Comparison of ENCODE assay signal across 21 mouse cellular contexts in the genomic region with DNA sequence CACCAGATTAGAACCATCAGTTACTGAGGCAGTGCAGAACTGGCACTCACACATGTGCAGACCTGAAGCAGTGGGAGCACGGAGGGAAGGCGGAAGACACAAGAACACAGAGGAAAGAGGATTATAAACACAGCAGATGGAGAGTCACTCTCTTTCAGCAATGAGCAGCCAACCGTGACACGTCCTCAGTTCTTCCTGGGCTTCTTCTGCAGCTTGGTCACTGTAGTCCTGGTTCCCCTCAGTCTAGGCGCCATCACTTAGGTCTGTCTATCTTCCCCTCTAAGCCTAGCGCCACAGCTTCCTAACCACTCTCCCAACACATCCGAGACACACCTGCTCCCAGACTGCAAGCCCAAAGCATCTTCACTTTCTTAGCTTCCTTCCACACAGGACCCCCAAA. TPM values are rescaled to one million over a fixed set of nuclear protein-coding genes. Genes with fewer than 3 reads are reported as not detected.
DNase-seq lines count a peak whose midpoint lies in the region; ATAC-seq lines count a peak whose summit lies in the region.
"Had no signal": no experiment of that assay in that cellular context is flagged by ENCODE, and none has a peak within 500 bp of the region (broad histone marks: within the 10 kb centered on the region; RNA-seq: fewer than 3 reads in every experiment).

No protein-coding gene starts in this region.

- no peaks in the 10 kb centered on the region for H3K36me3 ChIP-seq in forebrain, embryonic 11.5 days (ENCODE audit: control insufficient read depth, insufficient read depth, low read length)
- H3K36me3 ChIP-seq in forebrain, embryonic 14.5 days (ENCODE audit: control insufficient read depth, insufficient read depth, low read length), result no peaks in the 10 kb centered on the region
- no peaks in the 10 kb centered on the region for H3K36me3 ChIP-seq in neural tube, embryonic 11.5 days (ENCODE audit: control insufficient read depth, insufficient read depth, low read length)
- H3K36me3 ChIP-seq in neural tube, embryonic 15.5 days, result no peaks in the 10 kb centered on the region
- H3K36me3 ChIP-seq: embryonic facial prominence, embryonic 15.5 days; hindbrain, embryonic 15.5 days; limb, embryonic 13.5 days had no signal

- no peaks in the 10 kb centered on the region for H3K9me3 ChIP-seq in forebrain, embryonic 11.5 days (ENCODE audit: control insufficient read depth, low read length)
- no peaks in the 10 kb centered on the region for H3K9me3 ChIP-seq in forebrain, embryonic 14.5 days (replicated peaks; ENCODE audit: control insufficient read depth, low read length)
- H3K9me3 ChIP-seq in neural tube, embryonic 11.5 days (ENCODE audit: control insufficient read depth, low read length), result no peaks in the 10 kb centered on the region
- H3K9me3 ChIP-seq in neural tube, embryonic 15.5 days (replicated peaks), result no peaks in the 10 kb centered on the region
- H3K9me3 ChIP-seq: embryonic facial prominence, embryonic 15.5 days; forebrain, embryonic 10.5 days; heart, embryonic 10.5 days; hindbrain, embryonic 15.5 days; limb, embryonic 13.5 days had no signal

- peaks cover 4% of the 10 kb centered on the region; the same call in 1 of the 2 replicates for H3K4me1 ChIP-seq in forebrain, embryonic 11.5 days (replicated peaks; ENCODE audit: control insufficient read depth, insufficient read depth, low read length)
- no peaks in the 10 kb centered on the region for H3K4me1 ChIP-seq in forebrain, embryonic 14.5 days (ENCODE audit: control insufficient read depth, insufficient read depth, low read length)
- H3K4me1 ChIP-seq in neural tube, embryonic 11.5 days (ENCODE audit: control insufficient read depth, insufficient read depth, low read length), result no peaks in the 10 kb centered on the region
- H3K4me1 ChIP-seq in neural tube, embryonic 15.5 days, result no peaks in the 10 kb centered on the region
- H3K4me1 ChIP-seq: embryonic facial prominence, embryonic 15.5 days; hindbrain, embryonic 15.5 days had no signal

- no peak overlapping the region for H3K27ac ChIP-seq in forebrain, embryonic 11.5 days (ENCODE audit: low read depth, low read length)
- H3K27ac ChIP-seq in forebrain, embryonic 14.5 days (ENCODE audit: low read depth, low read length), result no peak overlapping the region
- H3K27ac ChIP-seq in neural tube, embryonic 11.5 days (ENCODE audit: low read depth, low read length), result no peak overlapping the region
- H3K27ac ChIP-seq in neural tube, embryonic 15.5 days (replicated peaks), result no peak overlapping the region
- H3K27ac ChIP-seq: embryonic facial prominence, embryonic 15.5 days; forebrain, embryonic 10.5 days; heart, embryonic 10.5 days; hindbrain, embryonic 15.5 days; limb, embryonic 13.5 days; liver, embryonic 14.5 days had no signal

- WGBS in forebrain, embryonic 11.5 days, result 64% methylated on average over 7 of the region's 7 CpGs
- WGBS in forebrain, embryonic 14.5 days, result 54% methylated on average over 7 of the region's 7 CpGs
- 65% methylated on average over 7 of the region's 7 CpGs for WGBS in neural tube, embryonic 11.5 days
- 46% methylated on average over 7 of the region's 7 CpGs for WGBS in neural tube, embryonic 15.5 days

- no peak overlapping the region for H3K9ac ChIP-seq in forebrain, embryonic 11.5 days (ENCODE audit: low read length)
- no peak overlapping the region for H3K9ac ChIP-seq in forebrain, embryonic 14.5 days (ENCODE audit: low read length)
- H3K9ac ChIP-seq in neural tube, embryonic 11.5 days (ENCODE audit: low read length), result no peak overlapping the region
- no peak overlapping the region for H3K9ac ChIP-seq in neural tube, embryonic 15.5 days (replicated peaks)
- H3K9ac ChIP-seq: embryonic facial prominence, embryonic 15.5 days; hindbrain, embryonic 15.5 days; limb, embryonic 13.5 days; liver, embryonic 14.5 days had no signal

- H3K4me3 ChIP-seq in forebrain, embryonic 11.5 days (ENCODE audit: low read depth, low read length), result no peak overlapping the region
- H3K4me3 ChIP-seq in forebrain, embryonic 14.5 days (ENCODE audit: low read depth, low read length), result no peak overlapping the region
- H3K4me3 ChIP-seq in neural tube, embryonic 11.5 days (ENCODE audit: low read depth, low read length), result no peak overlapping the region
- no peak overlapping the region for H3K4me3 ChIP-seq in neural tube, embryonic 15.5 days (replicated peaks)
- H3K4me3 ChIP-seq: embryonic facial prominence, embryonic 15.5 days; forebrain, embryonic 10.5 days; heart, embryonic 10.5 days; hindbrain, embryonic 15.5 days; limb, embryonic 13.5 days had no signal

- 0 out of 2 replicates have a peak, but pooled peaks have one; percentile 42 for ATAC-seq in forebrain, embryonic 11.5 days (replicated peaks; ENCODE audit: low FRiP score)
- no peak for ATAC-seq in forebrain, embryonic 14.5 days
- ATAC-seq in neural tube, embryonic 11.5 days (ENCODE audit: insufficient read depth, low FRiP score, low TSS enrichment), result no peak
- no peak for ATAC-seq in neural tube, embryonic 15.5 days (ENCODE audit: low FRiP score)
- ATAC-seq: lung, postnatal 0 days had no signal

- DNase-seq in forebrain, embryonic 11.5 days (ENCODE audit: low spot score), result no peak
- no peak for DNase-seq in forebrain, embryonic 14.5 days (ENCODE audit: low spot score)
- peak; percentile 22 for DNase-seq in neural tube, embryonic 11.5 days (ENCODE audit: low spot score)
- peak; percentile 57 to 70 for DNase-seq in cerebellum, postnatal 36 days
- DNase-seq in frontal cortex, postnatal 10 days (ENCODE audit: low spot score in 2 of 2), result no peak
- DNase-seq in layer of hippocampus, postnatal 36 days, result no peak
- no peak for DNase-seq in lung, postnatal 4 days
- DNase-seq: adrenal gland, adult 8-10 months; gastrocnemius, postnatal 25 days; heart, postnatal 10 days; kidney, adult 8-10 months; kidney, postnatal 25 days; right cerebral cortex, postnatal 4 days had no signal

- no peaks in the 10 kb centered on the region for H3K27me3 ChIP-seq in forebrain, embryonic 11.5 days (ENCODE audit: control insufficient read depth, insufficient read depth, low read length)
- H3K27me3 ChIP-seq in forebrain, embryonic 14.5 days (replicated peaks; ENCODE audit: control insufficient read depth, insufficient read depth, low read length), result no peaks in the 10 kb centered on the region
- no peaks in the 10 kb centered on the region for H3K27me3 ChIP-seq in neural tube, embryonic 11.5 days (ENCODE audit: control insufficient read depth, insufficient read depth, low read length)
- H3K27me3 ChIP-seq in neural tube, embryonic 15.5 days (replicated peaks), result no peaks in the 10 kb centered on the region
- H3K27me3 ChIP-seq: embryonic facial prominence, embryonic 15.5 days; hindbrain, embryonic 15.5 days; limb, embryonic 13.5 days had no signal

- no peak overlapping the region for H3K4me2 ChIP-seq in forebrain, embryonic 11.5 days (ENCODE audit: low read depth, low read length, severe bottlenecking)
- H3K4me2 ChIP-seq in forebrain, embryonic 14.5 days (ENCODE audit: low read length), result no peak overlapping the region
- no peak overlapping the region for H3K4me2 ChIP-seq in neural tube, embryonic 11.5 days (ENCODE audit: low read depth)
- H3K4me2 ChIP-seq in neural tube, embryonic 15.5 days, result no peak overlapping the region
- H3K4me2 ChIP-seq: embryonic facial prominence, embryonic 15.5 days; hindbrain, embryonic 15.5 days; limb, embryonic 13.5 days had no signal

RNA-seq across cellular contexts. Expression of a gene that starts 10.5 kb away (rescaled TPM):
- 60.6 and 63.5 TPM in 2 replicates for polyA plus RNA-seq in forebrain, embryonic 11.5 days (2014; fragmentation: Nextera tagmentation; extraction: Ambion mirVana)
- 108 and 113 TPM in 2 replicates for polyA plus RNA-seq in forebrain, embryonic 14.5 days (2014; fragmentation: Nextera tagmentation; extraction: Ambion mirVana)
- 63.5 and 69.8 TPM in 2 replicates for polyA plus RNA-seq in neural tube, embryonic 11.5 days (2014; fragmentation: Nextera tagmentation; extraction: Ambion mirVana)
- 94.8 and 104 TPM in 2 replicates for polyA plus RNA-seq in neural tube, embryonic 15.5 days (2015; fragmentation: Nextera tagmentation; extraction: Ambion mirVana)
- 10 to 100 TPM; 86.7 to 91.0 TPM for total RNA-seq in layer of hippocampus, postnatal 36 days (2021)

RNA-seq across cellular contexts. Expression of a gene that starts 10.6 kb away (rescaled TPM):
- 32.4 and 35.6 TPM in 2 replicates for polyA plus RNA-seq in forebrain, embryonic 11.5 days (2014; fragmentation: Nextera tagmentation; extraction: Ambion mirVana)
- polyA plus RNA-seq in forebrain, embryonic 14.5 days (2014; fragmentation: Nextera tagmentation; extraction: Ambion mirVana), result 8.5 and 11.0 TPM in 2 replicates
- polyA plus RNA-seq in neural tube, embryonic 11.5 days (2014; fragmentation: Nextera tagmentation; extraction: Ambion mirVana), result 28.1 and 32.9 TPM in 2 replicates
- 8.7 and 12.8 TPM in 2 replicates for polyA plus RNA-seq in neural tube, embryonic 15.5 days (2015; fragmentation: Nextera tagmentation; extraction: Ambion mirVana)
- total RNA-seq in layer of hippocampus, postnatal 36 days (2021), result 10 to 100 TPM; 27.5 to 34.3 TPM

Comparison
In these comparisons a context has a peak if more than half of its experiments do, and no peak if none do; other contexts are left out.
1. DNase-seq: peak in neural tube, embryonic 11.5 days (single experiment) and cerebellum, postnatal 36 days (2 of 2); none in forebrain, embryonic 11.5 days (single experiment), forebrain, embryonic 14.5 days (single experiment), frontal cortex, postnatal 10 days (0 of 2), layer of hippocampus, postnatal 36 days (0 of 2) and lung, postnatal 4 days (0 of 2).